Mouse (Mus musculus) testis, adult 2 months (tissue): ENCODE data around the gene Pard3. TPM values are rescaled to one million over a fixed set of nuclear protein-coding genes. Genes with fewer than 3 reads are reported as not detected.

ENCODE experiments used
- H3K27ac ChIP-seq: fragments of 200-500 bp; 2 replicates; pipeline ENCODE4 v1.5.1; 2012; ENCODE audit warnings: low read depth, low read length; ENCODE audit not compliant: control insufficient read depth, insufficient read depth
- H3K27me3 ChIP-seq: fragments of 200-500 bp; 2 replicates; pipeline ENCODE4 v1.6.1; 2012; ENCODE audit warnings: mild to moderate bottlenecking, low read length, moderate library complexity; ENCODE audit not compliant: control insufficient read depth, insufficient read depth
- H3K36me3 ChIP-seq: fragments of 200-500 bp; 2 replicates; pipeline ENCODE4 v1.6.1; 2012; ENCODE audit warnings: mild to moderate bottlenecking, low read length; ENCODE audit not compliant: control insufficient read depth, insufficient read depth
- H3K4me1 ChIP-seq: fragments of 200-500 bp; 2 replicates; pipeline ENCODE4 v1.6.1; 2012; ENCODE audit warnings: low read length; ENCODE audit not compliant: control insufficient read depth, insufficient read depth
- H3K4me3 ChIP-seq: fragments of 200-500 bp; 2 replicates; pipeline ENCODE4 v1.5.1; 2012; ENCODE audit warnings: low read depth, mild to moderate bottlenecking, low read length, moderate library complexity, mixed read lengths; ENCODE audit not compliant: control insufficient read depth
- CTCF ChIP-seq: fragments of 200-500 bp; IDR thresholded peaks from 2 replicates; pipeline ENCODE4 v1.5.1; 2012; ENCODE audit warnings: low read depth, mild to moderate bottlenecking, inconsistent platforms, low read length, moderate library complexity; ENCODE audit not compliant: control insufficient read depth, insufficient read depth, insufficient replicate concordance
- POLR2A ChIP-seq: fragments of 200-500 bp; IDR thresholded peaks from 2 replicates; pipeline ENCODE4 v1.6.1; 2012; ENCODE audit warnings: low read depth, mild to moderate bottlenecking, inconsistent platforms, low read length, moderate library complexity; ENCODE audit not compliant: control insufficient read depth
- polyA plus RNA-seq: library from polyadenylated mRNA; depleted of rRNA; stranded (reverse); fragments of >200 nt; gene quantifications from 2 replicates; pipeline ENCODE4 v1.2.3, GENCODE M21; 2012

The Pard3 gene
- polyA plus RNA-seq, 1 experiment: 4.1 TPM

DNA sequence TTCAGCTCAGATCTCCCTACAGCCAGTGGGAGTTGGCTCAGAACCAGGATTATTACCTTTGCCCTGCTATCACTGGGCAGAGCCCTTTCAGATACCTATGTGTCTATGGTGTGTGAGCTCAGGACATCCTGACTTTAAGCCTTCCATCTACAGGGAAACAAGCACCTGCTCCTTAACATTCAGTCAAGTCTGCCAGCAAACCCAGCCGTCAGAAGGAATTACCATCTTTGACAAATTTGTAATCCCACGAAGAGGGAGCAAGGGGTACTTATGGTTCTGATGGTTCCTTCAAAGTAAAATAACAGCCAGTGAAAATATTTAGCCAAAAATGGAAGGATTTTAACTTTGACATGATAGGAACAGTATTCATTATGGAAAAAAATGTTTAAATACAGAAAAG, 466.1 kb downstream of the Pard3 start:
- H3K36me3 ChIP-seq: no peaks in the 10 kb centered on the region
- H3K4me3 ChIP-seq: no peak overlapping the region
- TF ChIP-seq POLR2A: no peak
- no peak for TF ChIP-seq CTCF
- H3K27me3 ChIP-seq: no peaks in the 10 kb centered on the region
- no peak overlapping the region for H3K27ac ChIP-seq
- no peaks in the 10 kb centered on the region for H3K4me1 ChIP-seq

DNA sequence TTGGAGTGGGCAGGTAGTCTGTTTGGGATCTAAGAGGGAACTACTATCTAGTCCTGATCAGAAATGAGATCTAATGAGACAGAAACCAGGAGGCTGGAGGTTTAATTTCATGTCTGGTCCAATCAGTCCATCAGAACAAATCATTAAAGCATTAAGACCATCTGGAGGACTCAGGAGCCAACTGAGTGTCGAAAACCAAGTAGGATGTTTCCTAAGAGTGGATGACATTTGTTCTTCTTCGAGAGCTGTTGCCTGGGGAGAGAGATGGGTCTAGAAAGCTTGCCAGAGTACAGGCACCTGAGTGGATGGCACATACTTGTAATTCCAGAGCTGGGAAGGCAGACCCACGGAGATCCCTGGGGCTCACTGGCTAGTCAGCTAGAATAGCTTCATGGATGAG, 468.2 kb downstream of the Pard3 start:
- Histone ChIP-seq H3K4me3 (no peak overlapping the region), H3K27me3 (no peaks in the 10 kb centered on the region), H3K36me3 (no peaks in the 10 kb centered on the region), H3K4me1 (no peaks in the 10 kb centered on the region), H3K27ac (no peak overlapping the region)
- TF ChIP-seq CTCF (no peak), POLR2A (no peak)

DNA sequence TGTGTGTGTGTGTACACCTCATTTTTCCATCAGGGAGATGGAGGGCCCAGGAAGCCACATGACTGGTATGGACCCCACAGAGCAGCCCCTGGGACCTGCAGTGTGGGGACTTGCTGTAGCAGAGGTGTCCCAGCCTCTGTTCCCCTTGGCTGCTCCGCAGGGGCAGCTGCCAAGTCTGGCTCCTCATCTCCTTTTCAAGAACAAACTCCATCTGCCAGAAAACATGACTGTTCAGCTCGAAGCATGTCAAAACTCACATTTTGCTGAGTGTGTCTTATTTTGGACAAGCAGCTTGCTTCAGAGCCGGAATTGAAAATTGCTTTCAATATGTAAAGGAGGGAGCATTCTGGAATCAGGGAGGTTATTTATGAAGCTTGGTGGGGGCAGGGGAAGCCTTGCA, 471.1 kb downstream of the Pard3 start:
- H3K27ac ChIP-seq: no peak overlapping the region
- no peaks in the 10 kb centered on the region for H3K27me3 ChIP-seq
- H3K4me1 ChIP-seq: no peaks in the 10 kb centered on the region
- no peak for TF ChIP-seq POLR2A
- no peak for TF ChIP-seq CTCF
- H3K4me3 ChIP-seq: no peak overlapping the region
- no peaks in the 10 kb centered on the region for H3K36me3 ChIP-seq

DNA sequence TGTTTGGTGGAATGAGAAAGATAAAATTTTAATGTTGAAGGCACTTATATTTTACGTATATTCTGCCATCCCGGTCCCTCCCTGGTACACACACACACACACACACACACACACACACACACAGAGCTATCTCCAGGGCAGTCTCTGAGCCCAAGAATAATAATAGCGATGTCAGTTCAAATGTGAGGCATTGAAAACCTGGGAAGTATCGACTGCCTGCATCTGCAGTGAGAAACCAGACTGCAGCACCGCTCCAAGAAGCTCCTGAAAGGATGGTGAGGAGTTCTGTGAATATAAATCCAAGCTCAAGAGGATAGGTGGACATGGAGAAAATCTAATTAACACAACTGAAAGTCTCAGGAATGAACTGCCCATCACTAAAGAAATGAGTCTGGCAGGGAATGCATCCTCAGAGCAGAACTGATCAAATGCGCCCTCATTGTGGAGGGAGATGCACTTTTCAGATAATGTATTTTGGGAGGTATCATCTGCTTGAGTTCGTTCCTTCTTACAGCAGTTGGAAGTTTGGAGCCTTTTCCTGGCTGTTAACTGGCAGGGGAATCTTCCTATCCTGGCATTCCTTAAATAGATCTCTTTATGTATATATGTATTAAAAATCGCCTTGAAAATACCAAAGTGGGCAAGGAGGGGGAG, 471.6 kb downstream of the Pard3 start:
- Histone ChIP-seq H3K4me1 (no peaks in the 10 kb centered on the region), H3K36me3 (no peaks in the 10 kb centered on the region), H3K27me3 (no peaks in the 10 kb centered on the region), H3K27ac (no peak overlapping the region), H3K4me3 (no peak overlapping the region)
- TF ChIP-seq POLR2A: no peak
- TF ChIP-seq CTCF: no peak

DNA sequence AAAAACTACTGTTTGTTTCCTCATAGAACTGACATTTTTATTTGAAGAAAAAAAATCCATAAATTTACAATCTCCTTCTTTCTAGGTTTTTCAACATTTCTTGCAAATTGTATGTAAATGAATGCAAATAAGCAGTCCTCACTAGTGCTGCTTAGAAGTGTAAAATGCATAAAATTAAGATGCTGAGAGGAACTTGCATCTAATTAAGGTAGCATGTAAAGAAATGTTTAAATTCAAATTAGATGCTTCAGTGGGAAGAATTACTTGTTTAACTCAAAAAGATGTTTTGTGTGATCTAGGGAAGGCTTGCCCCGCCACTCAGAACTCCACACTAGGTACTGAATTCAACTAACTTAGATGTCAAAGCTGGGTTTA, 472.1 kb downstream of the Pard3 start:
- H3K4me3 ChIP-seq: no peak overlapping the region
- H3K27me3 ChIP-seq: no peaks in the 10 kb centered on the region
- H3K27ac ChIP-seq: no peak overlapping the region
- TF ChIP-seq POLR2A (no peak), CTCF (no peak)
- H3K4me1 ChIP-seq: no peaks in the 10 kb centered on the region
- no peaks in the 10 kb centered on the region for H3K36me3 ChIP-seq

DNA sequence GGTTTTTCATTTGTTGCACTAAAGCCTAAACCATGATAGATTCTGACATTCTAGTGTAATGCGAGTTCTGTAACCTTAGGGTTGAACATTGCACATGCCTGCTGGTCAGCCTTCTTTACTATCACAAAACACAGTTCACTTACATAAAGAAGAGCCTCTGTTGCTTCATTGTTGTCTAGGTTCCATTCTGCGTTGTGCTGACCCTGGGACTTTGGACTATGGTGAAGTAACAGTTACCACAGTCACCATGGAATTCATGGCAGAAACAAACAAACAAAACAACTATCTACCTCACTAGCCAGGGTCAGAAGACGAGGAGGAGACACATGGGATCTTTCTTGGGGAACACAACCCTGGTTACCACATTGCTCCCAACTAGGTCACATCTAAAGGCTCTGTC, 476.1 kb downstream of the Pard3 start:
- H3K4me1 ChIP-seq: no peaks in the 10 kb centered on the region
- no peak overlapping the region for H3K4me3 ChIP-seq
- no peaks in the 10 kb centered on the region for H3K27me3 ChIP-seq
- H3K27ac ChIP-seq: no peak overlapping the region
- no peaks in the 10 kb centered on the region for H3K36me3 ChIP-seq
- TF ChIP-seq CTCF: no peak
- TF ChIP-seq POLR2A: no peak

DNA sequence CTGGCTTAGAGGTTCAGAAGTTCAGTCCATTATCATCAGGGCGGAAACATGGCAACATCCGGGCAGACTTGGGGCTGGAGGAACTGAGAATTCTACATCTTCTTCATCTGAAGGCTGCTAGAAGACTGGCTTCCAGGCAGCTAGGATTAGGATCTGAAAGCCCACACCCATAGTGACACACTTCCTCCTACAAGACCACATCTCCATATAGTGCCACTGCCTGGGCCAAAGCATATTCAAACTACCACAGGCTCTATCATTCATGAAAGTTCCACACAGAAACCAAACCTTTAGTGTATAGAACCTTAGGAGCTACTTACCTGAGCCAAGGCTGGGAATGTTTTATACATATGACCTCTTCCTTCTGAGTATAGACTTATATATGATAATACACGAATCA, 476.6 kb downstream of the Pard3 start:
- TF ChIP-seq CTCF: no peak
- no peak for TF ChIP-seq POLR2A
- no peak overlapping the region for H3K4me3 ChIP-seq
- peaks cover 2% of the 10 kb centered on the region; the same call in 1 of the 2 replicates for H3K4me1 ChIP-seq
- no peak overlapping the region for H3K27ac ChIP-seq
- no peaks in the 10 kb centered on the region for H3K36me3 ChIP-seq
- no peaks in the 10 kb centered on the region for H3K27me3 ChIP-seq
